Mouse (Mus musculus) monocyte, adult 59 days (primary cell): ENCODE measurements around the gene Chd1. TPM values are rescaled to one million over a fixed set of nuclear protein-coding genes. Genes with fewer than 3 reads are reported as not detected.

ENCODE experiments used
- total RNA-seq, 2 experiments: library from RNA; stranded (reverse); gene quantifications; one replicate each; pipeline ENCODE4 v1.2.4; 2023

Gene Chd1
- total RNA-seq, result 100 to 1,000 TPM in 1 of 2 experiments, 10 to 100 TPM in 1; 83.7 to 109 TPM

DNA sequence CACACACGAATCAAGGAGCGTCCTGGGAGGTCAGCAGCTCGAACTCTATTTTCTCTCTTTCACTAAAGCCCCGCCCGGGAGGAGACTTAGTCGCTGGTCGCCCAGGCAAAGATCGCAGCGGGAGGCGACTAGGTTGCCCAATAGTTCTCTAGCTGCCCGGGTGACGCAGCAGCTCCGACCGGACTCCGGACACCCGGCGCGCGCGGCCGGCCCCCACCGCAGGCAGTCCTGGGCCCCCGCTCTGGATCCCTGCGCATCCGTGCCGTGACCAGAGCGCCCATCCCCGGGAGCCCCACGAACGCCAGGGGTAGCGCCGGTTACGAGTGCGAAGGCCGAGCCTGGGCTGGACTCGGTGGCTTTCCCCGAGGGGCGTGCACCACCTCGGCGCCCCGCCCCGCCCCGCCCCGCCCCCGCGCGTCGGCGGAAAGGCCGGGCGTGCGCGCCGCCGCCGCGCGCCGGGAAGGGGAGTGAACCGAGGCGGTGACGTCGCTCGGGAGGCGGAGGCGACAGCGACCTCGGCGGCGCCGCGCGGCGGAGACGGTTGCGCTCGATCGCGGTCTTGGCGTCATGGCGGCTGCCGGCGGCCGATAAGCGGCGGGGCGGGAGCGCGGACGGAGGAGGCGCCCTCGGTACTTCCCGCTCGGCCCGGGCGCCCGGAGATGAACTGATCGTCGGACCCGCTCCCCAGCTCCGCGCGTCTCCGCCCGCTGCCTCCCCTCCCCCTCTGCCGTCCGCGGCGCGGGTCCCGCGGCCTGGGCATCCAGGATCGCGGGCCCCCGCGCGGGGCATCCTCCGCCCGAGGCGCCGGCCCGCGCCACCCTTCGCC, at the start of gene Chd1:
Gene Chd1 (plus strand): TSS at position 493 of the 826 bp plus-strand sequence.

Other genes starting within 250 kb of the Chd1 start
- gene Psmb1, start 205.2 kb upstream of the Chd1 start, total RNA-seq, result 10 to 100 TPM; 96.6 to 97.9 TPM
- gene Tbp, start 205.1 kb upstream of the Chd1 start, total RNA-seq, result 10 to 100 TPM; 31.7 to 37.3 TPM
- gene Pdcd2, start 177.7 kb upstream of the Chd1 start, total RNA-seq, result 10 to 100 TPM; 22.8 to 25.4 TPM
- 10 to 100 TPM; 12.4 to 15.2 TPM for gene Prdm9, start 140.6 kb upstream of the Chd1 start, total RNA-seq
- 10 to 100 TPM; 11.4 to 15.3 TPM for gene Rgmb, start 126.1 kb downstream of the Chd1 start, total RNA-seq